Mouse (Mus musculus) c-Kit-positive CD71-negative TER-119-negative erythroid progenitor cells, embryonic 14.5 days (primary cell): ENCODE measurements around the gene Atp1b2.

Experiments used
- DNase-seq: peaks from one replicate; pipeline ENCODE4 v3.0.0-alpha.2; 2013; ENCODE audit warnings: low read depth

The Atp1b2 gene

DNA sequence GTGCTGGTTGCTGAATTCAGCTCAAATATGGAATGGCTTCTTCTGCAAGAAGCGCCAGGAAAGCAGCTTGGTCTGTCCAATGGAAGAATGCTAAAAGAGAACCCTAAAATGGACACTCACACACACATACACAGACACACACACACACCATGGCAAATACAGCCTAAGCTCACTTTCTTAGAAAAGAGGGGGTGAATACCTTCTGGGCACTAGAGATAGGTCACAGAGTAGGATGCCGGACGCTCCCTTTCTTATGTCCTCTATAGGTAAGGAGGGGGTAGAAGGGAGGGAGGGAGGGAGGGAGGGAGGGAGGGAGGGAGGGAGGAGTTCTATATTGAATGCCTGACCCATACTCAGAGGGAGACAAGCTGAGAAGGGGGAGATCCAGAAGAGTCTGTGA, 2.8 kb upstream of the Atp1b2 start:
- no peak for DNase-seq

DNA sequence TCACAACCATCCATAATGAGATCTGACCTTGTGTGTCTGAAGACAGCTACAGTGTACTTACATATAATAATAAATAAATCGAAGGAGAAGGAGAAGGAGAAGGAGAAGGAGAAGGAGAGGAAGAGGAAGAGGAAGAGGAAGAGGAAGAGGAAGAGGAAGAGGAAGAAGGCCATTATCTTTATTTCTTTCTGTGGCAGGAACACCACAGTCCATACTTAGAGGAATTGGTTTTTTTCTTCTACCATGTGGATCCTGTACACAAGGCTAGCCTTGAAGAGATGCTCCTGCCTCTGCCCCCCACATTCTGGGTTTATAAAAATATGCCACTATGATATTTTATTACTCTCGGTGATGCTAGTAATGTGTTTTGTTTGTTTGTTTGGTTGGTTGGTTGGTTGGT, 1.1 kb upstream of the Atp1b2 start:
- no peak for DNase-seq

DNA sequence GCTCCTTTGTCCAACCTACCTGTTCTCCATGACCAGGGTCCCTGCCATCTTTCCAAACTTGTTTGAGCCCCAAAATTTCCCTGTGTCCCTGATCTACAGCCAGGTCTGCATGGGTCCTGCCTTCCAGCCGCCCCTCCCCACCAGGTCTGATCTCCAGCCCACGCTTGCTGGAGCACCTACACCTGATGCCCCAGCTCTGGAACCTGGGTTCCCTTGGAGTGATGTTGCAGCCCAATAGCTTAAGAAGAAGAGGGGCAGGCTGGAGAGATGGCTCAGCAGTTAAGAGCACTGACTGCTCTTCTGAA, 701 bp upstream of the Atp1b2 start:
- no peak for DNase-seq

DNA sequence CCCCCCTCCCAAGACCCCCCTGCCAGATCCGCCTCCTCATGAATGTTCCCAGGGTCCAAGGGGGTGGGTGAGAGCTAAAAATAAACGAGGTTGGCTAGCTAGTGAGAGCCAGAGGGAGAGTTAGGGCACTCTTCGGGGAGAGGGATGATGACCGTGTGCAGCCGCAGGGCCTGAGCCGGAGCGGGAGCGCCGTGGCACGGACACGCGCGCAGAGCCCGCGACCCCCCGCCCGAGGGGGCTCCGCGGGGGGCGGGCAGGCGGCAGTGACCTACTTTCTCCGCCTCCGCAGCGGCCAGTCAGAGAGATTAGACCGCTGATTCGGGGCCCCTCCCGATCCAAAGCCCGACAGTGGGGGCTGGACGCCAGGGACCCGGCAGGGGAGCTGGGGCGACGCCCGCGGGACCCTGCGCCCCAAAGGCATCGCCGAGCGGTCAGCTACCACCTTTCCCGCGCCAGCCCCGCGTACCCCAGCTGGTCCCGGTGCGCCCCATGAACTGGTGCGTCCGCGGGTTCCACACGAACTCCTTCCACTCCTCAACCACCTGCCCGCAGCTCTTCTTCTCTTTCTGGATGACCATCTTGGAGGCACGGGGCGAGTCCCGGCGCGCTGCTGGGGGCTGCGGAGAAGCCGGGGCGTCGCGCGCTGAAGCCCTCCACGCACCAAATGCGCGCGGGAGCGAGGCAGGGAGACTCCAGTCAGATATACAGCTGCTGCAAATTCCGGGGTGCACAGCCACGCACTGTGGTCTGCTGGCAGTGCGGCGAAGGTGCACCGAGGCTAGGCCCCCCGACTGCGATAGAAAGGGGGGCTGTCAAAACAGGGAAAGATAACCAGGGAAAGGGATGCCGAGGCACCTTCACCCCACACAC, 712 bp downstream of the Atp1b2 start:
- DNase-seq: no peak

DNA sequence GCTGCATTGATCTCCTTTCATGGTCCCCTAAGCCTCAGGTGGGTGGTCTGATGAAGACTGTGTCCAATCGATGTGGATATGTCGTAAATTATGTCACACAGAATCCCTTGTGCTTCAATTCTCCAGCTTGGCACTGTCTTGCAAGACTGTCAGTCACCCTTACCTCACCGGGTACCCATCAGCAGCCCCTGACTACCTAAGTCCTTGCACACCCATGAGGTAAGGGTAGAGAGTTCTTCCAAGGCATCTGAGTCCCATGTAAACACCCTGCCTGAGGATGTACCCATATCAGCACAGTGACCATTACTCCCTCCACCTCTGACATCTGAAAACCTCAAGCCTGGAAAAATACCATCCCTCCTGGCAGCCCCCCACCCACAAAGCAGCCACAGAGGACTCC, 1.4 kb downstream of the Atp1b2 start:
- no peak for DNase-seq

DNA sequence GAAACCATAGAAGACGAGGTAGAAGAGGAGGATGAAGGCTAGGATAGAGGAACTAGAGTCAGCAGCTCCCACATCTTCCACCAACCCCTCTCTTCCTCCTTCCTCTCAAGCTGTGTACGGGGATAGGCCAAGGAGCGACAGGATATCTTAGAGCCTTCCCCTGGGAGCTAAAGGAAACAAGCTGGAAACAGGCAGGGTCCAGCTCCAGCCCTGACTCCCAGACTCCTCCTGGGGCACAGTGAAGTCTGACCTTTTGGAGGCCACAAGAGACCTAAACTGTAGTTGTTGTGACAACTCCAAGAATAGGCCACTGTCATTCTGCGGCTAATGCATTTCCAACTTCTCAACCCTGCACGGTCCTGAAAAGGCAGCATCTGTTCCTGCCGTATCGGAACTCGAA, 2.2 kb downstream of the Atp1b2 start:
- no peak for DNase-seq

DNA sequence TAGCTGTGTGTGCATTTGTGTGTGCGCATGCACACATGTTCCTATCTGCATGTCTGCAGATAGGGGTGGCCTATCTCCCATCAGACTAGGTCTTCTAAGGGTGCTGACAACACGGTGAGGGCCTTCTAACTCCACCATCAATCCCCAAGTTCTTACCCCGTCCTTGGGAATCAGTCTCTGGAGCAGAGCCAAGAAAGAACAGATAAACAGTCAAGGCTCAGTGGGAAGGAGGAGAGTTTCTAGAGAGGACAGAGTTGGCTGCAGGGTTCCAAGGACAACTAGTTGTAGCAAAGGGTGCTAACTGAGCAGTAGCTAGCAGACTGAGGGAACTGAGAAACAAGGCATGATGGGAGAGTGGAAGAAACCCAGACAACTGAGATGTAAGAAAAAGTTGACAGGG, 4.0 kb downstream of the Atp1b2 start:
- no peak for DNase-seq

DNA sequence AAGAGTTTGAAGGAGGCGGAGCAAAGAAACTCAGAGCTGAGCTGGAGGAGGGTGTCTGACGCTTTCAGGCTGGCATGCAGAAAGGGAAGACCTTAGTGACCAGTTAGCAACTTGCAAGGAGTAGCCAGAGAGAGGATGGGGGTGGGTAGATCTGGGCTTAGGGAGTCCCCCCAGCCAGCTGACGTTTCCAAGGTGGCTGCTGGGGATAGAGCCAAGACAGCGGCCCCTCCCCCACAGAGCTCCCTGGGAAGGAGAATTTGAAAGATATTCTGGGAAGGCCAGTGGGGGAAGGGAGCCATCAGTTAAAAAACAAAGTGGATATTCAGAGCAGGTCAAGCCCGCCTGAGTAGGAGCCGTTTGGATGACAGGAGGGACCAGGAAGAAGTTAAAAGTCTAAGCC, 5.6 kb downstream of the Atp1b2 start:
- DNase-seq: no peak

DNA sequence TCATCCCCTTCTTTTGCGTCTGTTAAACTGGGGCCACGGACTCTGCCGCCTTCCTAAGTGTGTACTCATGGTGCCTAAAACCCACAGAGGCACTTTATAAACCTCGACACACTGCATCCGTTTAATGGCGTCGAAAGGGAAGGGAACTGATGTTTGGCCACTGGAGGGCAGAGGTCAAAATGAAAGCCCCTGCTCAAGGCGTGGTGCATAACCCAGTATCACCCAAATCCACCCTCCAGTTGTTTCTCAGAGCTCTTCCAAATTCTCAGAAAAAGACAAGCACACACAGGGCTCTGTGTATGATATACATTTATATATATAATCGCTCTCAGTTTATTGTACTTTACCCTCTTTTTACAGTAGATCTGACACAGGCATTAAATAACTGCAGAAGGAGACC, 6.3 kb downstream of the Atp1b2 start:
- DNase-seq: no peak

DNA sequence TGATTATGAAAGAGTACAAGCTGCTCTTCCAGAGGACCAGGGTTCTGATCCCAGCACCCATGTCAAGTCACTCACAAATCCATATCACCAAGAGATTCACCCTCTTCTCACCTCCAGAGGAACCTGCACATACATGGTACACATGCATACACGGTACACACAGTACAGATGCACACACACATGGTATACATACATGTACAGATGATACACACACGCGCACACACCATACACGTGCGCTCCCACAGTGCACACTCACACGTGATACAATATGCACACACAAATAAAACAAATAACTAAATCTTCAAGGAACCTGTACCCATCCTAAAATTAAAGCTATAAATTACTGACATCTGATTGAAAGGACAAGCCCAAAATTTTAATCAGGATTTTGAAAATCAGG, 10.9 kb downstream of the Atp1b2 start:
- DNase-seq: no peak

DNA sequence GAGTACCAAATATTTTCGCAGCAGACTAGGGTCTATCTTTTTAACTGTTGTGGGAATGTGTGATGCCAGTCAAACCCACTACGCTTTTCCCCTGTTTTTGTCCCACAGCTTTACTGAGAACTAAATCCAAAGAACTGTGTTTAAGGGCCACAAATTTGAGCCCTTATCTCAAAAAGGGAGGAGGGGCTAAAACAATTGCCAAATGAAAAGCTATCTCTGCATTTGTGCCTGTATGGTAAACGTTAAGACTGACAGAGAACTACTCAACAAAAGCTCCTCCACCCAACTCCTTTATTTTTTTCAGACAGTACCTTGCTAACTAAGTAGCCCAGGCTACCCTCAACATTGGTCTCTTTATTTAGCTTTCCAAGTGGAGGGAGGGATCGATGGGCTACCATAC, 12.9 kb downstream of the Atp1b2 start:
- no peak for DNase-seq

DNA sequence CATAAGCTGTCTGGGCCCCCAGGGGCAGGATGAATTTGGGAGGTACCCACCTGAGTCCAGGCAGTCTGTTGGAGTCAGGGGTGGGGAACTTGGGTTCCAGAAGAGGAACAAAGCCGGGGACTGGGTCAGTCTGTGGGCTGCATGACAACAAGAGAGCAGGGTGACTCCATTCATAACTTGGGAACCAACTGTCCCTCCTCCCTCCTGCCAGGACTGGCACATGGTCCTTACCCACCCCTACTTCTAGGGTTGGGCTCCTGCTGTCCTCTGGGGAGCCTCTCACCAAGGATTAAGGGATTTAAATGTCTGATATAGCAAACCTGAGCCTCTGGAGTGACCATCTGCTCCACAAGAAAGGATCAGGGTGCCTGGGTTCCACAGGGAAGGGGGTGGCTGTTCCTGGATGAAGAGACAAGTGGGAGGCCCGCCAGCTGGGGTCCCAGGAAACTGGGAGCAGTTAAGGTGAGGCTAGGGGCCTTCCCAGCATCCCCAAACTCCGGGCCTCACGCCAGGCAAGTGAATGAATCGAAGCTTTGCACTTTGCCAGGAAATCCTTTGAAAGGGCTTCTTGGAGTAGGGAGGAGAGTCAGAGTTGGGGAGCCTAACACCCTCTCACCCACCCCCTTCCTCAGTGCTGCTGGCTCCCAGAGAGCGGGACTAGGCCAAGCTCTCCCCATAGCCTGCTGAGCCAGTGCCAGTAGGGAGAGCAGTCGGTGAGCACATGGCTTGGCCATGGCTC, 13.7 kb downstream of the Atp1b2 start:
- no peak for DNase-seq

DNA sequence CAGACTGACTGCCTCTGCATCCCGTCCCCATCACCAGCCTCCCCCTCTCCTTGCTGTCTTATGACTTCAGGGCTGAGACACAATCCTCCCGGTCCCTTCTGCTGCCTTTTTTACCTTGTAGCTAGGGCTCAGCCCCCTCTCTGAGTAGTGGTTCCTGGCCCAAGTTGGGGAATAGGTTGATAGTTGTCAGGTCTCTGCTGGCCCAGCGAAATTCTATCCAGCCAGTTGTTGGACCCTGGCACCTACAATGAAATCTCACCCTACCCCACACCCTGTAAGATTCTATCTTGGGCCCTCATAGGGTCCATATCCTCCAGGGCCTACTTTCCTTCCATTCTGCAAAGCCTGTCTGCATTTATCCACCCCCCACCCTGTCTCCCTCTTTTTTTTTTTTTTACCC, 14.3 kb downstream of the Atp1b2 start:
- no peak for DNase-seq

DNA sequence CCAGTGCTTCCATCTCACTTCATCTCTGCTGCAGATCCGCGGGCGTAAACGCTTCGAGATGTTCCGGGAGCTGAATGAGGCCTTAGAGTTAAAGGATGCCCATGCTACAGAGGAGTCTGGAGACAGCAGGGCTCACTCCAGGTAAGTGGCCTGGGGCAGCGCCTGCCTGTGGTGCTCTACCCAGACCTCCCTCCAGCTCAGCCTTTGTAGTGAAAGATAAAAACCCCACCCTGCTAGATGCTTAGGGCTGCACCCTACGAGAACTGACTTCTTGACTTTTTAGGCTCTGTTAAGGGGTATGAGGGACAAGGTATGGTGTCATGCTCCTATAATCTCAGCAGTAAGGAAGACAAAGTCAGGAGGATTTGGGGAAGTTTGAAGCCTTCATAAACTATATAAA, 15.1 kb downstream of the Atp1b2 start:
- no peak for DNase-seq

DNA sequence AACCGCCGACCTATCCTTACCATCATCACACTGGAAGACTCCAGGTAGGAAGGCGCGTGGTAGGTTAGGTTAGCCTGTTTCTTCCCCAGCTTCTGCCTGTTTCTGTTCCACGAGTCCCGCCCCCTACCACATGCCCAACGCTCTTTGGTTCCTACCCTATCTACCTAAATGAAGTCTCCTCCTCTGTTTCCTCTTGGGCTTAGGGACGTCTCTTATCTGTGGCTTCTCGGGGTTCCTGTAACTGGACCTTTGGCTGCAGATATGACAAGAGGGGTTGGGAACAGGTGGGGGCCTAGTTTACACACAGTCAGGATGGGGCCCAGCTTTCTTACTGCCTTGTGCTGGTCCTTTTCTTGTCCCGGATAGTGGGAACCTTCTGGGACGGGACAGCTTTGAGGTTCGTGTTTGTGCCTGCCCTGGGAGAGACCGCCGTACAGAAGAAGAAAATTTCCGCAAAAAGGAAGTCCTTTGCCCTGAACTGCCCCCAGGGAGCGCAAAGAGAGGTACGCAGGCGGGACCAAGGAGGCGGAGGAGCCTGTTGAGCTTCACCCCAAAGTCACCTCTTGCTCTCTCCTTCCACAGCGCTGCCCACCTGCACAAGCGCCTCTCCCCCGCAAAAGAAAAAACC, 16.4 kb downstream of the Atp1b2 start:
- no peak for DNase-seq

DNA sequence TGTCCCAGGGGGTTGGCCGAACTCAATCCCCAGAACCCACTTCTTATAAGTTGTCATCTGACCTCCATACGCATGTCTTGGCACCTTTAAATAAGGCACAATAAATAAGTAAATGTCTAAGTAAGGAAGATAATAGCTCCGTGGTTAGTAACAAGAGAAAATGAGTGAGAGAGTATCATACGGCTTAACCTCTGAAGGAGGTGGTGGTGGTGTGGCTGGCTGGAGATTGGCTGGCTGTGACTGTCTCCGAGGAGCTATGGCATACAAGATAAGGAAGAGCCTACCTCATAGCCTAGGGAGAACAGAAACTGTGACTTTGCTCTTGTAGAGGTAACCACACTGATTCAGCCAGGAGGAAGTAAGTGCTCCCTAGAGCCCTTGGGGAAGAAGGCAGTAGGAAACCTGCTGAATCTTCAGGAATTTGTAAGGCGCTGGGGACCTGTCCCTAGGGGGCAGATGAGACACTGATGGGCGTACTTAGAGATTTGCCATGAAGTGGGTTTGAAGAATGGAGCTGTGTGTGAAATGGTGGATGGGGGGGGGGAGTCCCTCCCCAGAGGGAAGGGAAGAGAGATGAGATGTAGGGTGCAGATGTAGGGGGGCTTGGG, 19.9 kb downstream of the Atp1b2 start:
- DNase-seq: peak; percentile 45

DNA sequence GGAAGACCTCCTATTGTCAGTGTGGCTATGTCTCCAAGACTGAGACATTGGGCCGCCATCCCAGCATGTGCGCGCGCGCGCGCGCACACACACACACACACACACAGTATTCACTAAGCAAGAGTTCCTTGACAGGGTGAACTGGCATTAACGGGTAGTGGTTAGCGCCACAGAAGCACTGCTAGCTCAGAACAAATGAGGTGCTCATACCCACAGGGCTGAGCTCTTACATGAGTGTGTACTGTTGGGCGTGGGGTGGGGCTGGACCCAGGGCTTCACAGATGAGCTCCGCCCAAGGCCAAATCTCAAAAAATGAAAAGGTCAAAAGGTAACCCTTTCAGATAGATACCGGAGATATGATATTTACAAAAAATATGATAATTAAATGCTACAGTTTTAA, 20.8 kb downstream of the Atp1b2 start:
- no peak for DNase-seq

DNA sequence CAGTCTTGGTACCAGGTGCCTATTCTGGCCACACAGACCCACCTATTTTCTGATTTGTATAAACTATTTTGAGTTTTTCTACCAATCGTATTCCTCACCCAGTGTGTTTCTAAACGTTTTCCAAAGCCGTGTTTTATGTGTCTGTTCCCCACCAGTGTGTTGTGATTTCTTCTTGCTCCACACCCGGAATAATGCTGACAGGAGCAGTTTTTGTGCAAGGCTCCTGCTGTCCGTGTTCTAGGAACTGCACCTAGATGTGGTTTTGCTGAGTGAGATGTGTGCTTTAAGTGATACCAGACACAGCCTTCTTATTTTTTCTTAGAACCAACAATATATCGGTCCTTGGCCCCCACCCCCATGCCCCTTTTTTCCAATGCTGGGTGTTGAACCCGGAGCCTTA, 21.7 kb downstream of the Atp1b2 start:
- no peak for DNase-seq

DNA sequence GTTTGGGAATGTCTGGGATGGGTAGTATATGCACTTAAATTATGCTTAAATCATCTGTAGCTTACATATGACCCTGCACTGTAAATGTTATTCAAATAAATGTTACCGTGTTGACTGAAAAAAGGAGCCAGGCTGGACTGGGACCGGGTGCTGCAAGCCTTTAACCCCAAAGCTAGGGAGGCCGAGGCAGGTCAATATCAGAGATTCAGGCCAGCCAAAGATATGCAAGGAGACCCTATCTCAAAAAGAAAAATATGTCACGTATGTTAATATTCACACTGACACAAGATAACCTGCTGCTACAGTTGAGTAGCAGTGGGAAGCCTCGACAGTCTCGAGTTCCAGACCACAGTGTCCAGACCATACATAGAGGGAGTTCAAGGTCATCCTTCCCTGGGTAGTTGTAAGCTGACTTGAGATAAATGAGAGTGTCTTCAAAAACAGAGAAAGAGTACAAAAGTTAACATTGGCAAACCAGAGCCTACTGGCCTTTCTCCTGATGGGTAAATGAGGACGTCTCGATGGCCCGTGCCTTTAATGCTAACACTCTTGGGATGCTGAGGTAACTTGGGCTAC, 23.4 kb downstream of the Atp1b2 start:
- no peak for DNase-seq

DNA sequence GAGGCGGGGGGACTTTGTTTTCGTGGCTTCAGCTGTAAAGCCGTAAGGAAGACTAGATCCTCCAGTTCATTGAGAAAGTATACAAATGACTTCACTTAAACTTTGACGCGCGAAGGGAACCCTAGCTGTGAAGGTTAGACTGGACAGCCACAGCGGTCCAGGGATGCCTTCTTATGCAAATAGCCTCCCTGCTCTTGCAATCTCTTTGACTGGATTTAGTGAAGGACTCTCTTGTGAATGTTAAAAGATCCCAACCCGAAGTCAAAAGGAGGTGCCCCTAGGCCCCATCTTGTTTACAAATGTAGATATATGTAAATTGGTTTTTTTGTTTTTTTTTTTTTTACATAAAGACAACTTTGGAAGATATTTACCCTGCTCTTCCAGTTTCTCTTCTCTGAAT, 23.9 kb downstream of the Atp1b2 start:
- DNase-seq: no peak

DNA sequence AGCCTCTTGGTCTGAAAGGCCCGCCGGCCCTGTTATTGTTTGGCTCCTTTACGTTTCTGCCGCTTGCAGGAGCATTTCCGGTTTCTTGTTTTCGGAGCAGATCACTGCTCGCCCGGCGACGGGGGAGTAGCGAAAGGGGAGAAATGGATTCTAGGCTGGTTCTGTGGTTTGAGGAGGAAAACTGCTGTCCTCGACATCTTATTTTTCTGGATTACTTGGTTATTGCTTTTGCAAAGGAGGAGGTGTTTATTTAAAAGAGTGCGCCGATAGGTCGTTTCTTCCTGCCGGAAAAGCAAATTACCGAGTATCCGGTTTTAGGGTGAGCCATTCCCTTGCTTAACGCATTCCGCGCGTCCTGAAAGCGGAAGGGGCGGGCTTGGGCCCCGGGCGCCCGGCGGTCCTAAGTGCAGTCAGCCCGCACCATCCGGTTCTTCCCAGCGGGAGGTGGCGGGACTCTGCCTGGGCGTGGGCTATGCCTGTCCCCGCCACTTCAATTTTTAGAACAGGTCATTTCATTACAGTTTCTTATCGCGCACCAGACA, 24.5 kb downstream of the Atp1b2 start:
- peak; percentile 85 for DNase-seq

DNA sequence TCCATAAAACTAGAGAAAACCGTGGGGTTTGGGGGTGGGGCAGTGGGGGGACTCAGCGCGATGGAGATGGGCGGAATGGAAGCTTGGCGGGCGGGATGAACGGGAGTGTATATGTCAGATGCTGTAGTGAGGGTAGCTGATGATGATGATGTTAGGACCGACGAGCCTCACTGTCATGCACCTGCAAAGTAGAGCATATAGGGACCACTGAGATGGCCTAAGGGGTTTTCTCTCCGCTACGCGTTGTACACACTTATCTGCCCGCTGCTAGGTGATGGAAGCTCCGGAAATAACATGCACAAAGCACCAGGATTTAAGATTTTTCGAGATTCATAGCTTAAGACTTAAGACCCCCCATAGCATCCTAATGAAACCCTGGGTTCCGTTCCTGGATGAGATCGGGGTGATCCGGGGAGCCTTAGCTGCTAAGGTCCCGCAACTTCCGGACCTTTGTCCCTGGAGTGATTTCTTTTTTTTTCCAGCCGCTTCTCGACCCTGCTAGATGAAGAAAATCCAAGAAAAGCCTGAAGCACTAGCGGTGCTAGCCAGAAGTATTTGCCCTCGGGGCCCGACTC, 25.1 kb downstream of the Atp1b2 start:
- no peak for DNase-seq
